7 mouse cellular contexts compared by ENCODE assay signal in genomic region chr6:72899781-72900681, GRCm38 (mm10). TPM values are rescaled to one million over a fixed set of nuclear protein-coding genes. Genes with fewer than 3 reads are reported as not detected.
A peak's percentile ranks its signal among the peaks of the same experiment; 100 is the strongest.
DNase-seq lines count a peak whose midpoint lies in the region; ATAC-seq lines count a peak whose summit lies in the region.

TSS of gene Kcmf1 (minus strand) at chr6:72899979.

- under 1% methylated on average over 50 of the region's 113 CpGs for WGBS in embryonic facial prominence, embryonic 11.5 days
- WGBS in limb, embryonic 12.5 days = under 1% methylated on average over 86 of the region's 113 CpGs
- under 1% methylated on average over 72 of the region's 113 CpGs for WGBS in midbrain, embryonic 14.5 days

- no peaks in the 10 kb centered on the region for H3K4me1 ChIP-seq in embryonic facial prominence, embryonic 11.5 days (ENCODE audit: control insufficient read depth, insufficient read depth, low read length)
- H3K4me1 ChIP-seq in limb, embryonic 12.5 days (replicated peaks) = peaks cover 29% of the 10 kb centered on the region
- H3K4me1 ChIP-seq in midbrain, embryonic 14.5 days (ENCODE audit: control insufficient read depth, insufficient read depth, low read length) = peaks cover 15% of the 10 kb centered on the region

- peak within 1 kb of the TSS; percentile 92 for H3K4me3 ChIP-seq in embryonic facial prominence, embryonic 11.5 days (ENCODE audit: low read depth, low read length)
- peak within 1 kb of the TSS; percentile 98 for H3K4me3 ChIP-seq in limb, embryonic 12.5 days (replicated peaks)
- peak within 1 kb of the TSS; percentile 89 for H3K4me3 ChIP-seq in midbrain, embryonic 14.5 days (replicated peaks; ENCODE audit: low read depth, low read length)

- DNase-seq in adrenal gland, postnatal 25 days = peak; percentile 85
- peak; percentile 74 for DNase-seq in embryonic facial prominence, embryonic 11.5 days (ENCODE audit: low spot score)
- DNase-seq in heart, adult 11 months = peak; percentile 99
- peak; percentile 78 for DNase-seq in kidney, adult 11 months
- DNase-seq in midbrain, embryonic 14.5 days = peak; percentile 79
- DNase-seq in spleen, adult 18-20 months = peak; percentile 72 to 75

- H3K27me3 ChIP-seq in embryonic facial prominence, embryonic 11.5 days (ENCODE audit: control insufficient read depth, insufficient read depth, low read length) = no peaks in the 10 kb centered on the region
- H3K27me3 ChIP-seq in limb, embryonic 12.5 days = no peaks in the 10 kb centered on the region
- H3K27me3 ChIP-seq in midbrain, embryonic 14.5 days (ENCODE audit: control insufficient read depth, insufficient read depth, low read length) = no peaks in the 10 kb centered on the region

- peak within 1 kb of the TSS; percentile 98 for H3K27ac ChIP-seq in embryonic facial prominence, embryonic 11.5 days (replicated peaks; ENCODE audit: low read depth, low read length)
- H3K27ac ChIP-seq in limb, embryonic 12.5 days = peak within 1 kb of the TSS; percentile 99
- H3K27ac ChIP-seq in midbrain, embryonic 14.5 days (replicated peaks; ENCODE audit: low read depth, low read length) = peak within 1 kb of the TSS; percentile 99

- H3K36me3 ChIP-seq in embryonic facial prominence, embryonic 11.5 days (replicated peaks; ENCODE audit: control insufficient read depth, insufficient read depth, low read depth, low read length) = no peaks in the 10 kb centered on the region
- H3K36me3 ChIP-seq in limb, embryonic 12.5 days = 0 out of 2 replicates have a peak, but pooled peaks cover 6% of the 10 kb centered on the region
- H3K36me3 ChIP-seq in midbrain, embryonic 14.5 days (ENCODE audit: control insufficient read depth, insufficient read depth, low read length) = 0 out of 2 replicates have a peak, but pooled peaks cover 3% of the 10 kb centered on the region

- peak within 1 kb of the TSS; percentile 78 for H3K4me2 ChIP-seq in embryonic facial prominence, embryonic 11.5 days (ENCODE audit: low read depth, low read length)
- peak within 1 kb of the TSS; percentile 70 for H3K4me2 ChIP-seq in limb, embryonic 12.5 days
- H3K4me2 ChIP-seq in midbrain, embryonic 14.5 days (ENCODE audit: low read length) = peak within 1 kb of the TSS; percentile 79

- H3K9me3 ChIP-seq in embryonic facial prominence, embryonic 11.5 days (replicated peaks; ENCODE audit: control insufficient read depth, low read length) = no peaks in the 10 kb centered on the region
- H3K9me3 ChIP-seq in limb, embryonic 12.5 days = no peaks in the 10 kb centered on the region
- H3K9me3 ChIP-seq in midbrain, embryonic 14.5 days (ENCODE audit: control insufficient read depth, low read length) = no peaks in the 10 kb centered on the region

- peak within 1 kb of the TSS; percentile 100 for H3K9ac ChIP-seq in embryonic facial prominence, embryonic 11.5 days (replicated peaks; ENCODE audit: low read length)
- H3K9ac ChIP-seq in limb, embryonic 12.5 days (replicated peaks) = peak within 1 kb of the TSS; percentile 100
- peak within 1 kb of the TSS; percentile 99 for H3K9ac ChIP-seq in midbrain, embryonic 14.5 days (replicated peaks; ENCODE audit: low read length)

- peak; percentile 77 for ATAC-seq in embryonic facial prominence, embryonic 11.5 days (replicated peaks; ENCODE audit: insufficient number of reproducible peaks, low FRiP score, low TSS enrichment, low read depth)
- peak; percentile 76 for ATAC-seq in limb, embryonic 12.5 days (ENCODE audit: insufficient number of reproducible peaks, insufficient read depth, low FRiP score, low TSS enrichment, low read depth)
- peak; percentile 82 for ATAC-seq in midbrain, embryonic 14.5 days (ENCODE audit: low FRiP score, low TSS enrichment)

RNA-seq across cellular contexts. Expression of gene Kcmf1, which starts in this region (rescaled TPM):
- 81.8 and 83.5 TPM in 2 replicates for total RNA-seq in adrenal gland, postnatal 25 days (2021)
- 46.1 and 50.1 TPM in 2 replicates for polyA plus RNA-seq in embryonic facial prominence, embryonic 11.5 days (2014; fragmentation: Nextera tagmentation; extraction: Ambion mirVana)
- polyA plus RNA-seq in limb, embryonic 12.5 days (2016; fragmentation: Nextera tagmentation; extraction: Ambion mirVana) = 41.6 and 55.1 TPM in 2 replicates
- 34.8 and 40.9 TPM in 2 replicates for polyA plus RNA-seq in midbrain, embryonic 14.5 days (2014; fragmentation: Nextera tagmentation; extraction: Ambion mirVana)

Comparison
In these comparisons a context has a peak if more than half of its experiments do, and no peak if none do; other contexts are left out.
1. Peak in every context shown above with its lines: DNase-seq, ATAC-seq, H3K4me3 ChIP-seq and H3K27ac ChIP-seq.